Mouse (Mus musculus) stomach, postnatal 0 days (tissue): Measurements from ENCODE around the gene Cyp2c23. TPM values are rescaled to one million over a fixed set of nuclear protein-coding genes. Genes with fewer than 3 reads are reported as not detected.

Experiments
- ATAC-seq: fragments of 200-750 bp; cut with Nextera tagmentation; 2 replicates; pipeline ENCODE4 v1.8.0; 2017; ENCODE audit not compliant: low FRiP score, low TSS enrichment
- DNase-seq: peaks from one replicate; pipeline ENCODE4 v3.0.0-alpha.2; 2016; ENCODE audit warnings: low spot score
- H3K27ac ChIP-seq: fragments of 300-500 bp; sonication (generic); replicated peaks from 2 replicates; pipeline ENCODE4 v1.5.1; 2014; ENCODE audit warnings: mild to moderate bottlenecking, control low read depth
- H3K27me3 ChIP-seq: fragments of 300-500 bp; sonication (generic); 2 replicates; pipeline ENCODE4 v1.6.1; 2014; ENCODE audit warnings: low read length; ENCODE audit not compliant: control insufficient read depth, insufficient read depth
- H3K36me3 ChIP-seq: fragments of 300-500 bp; sonication (generic); 2 replicates; pipeline ENCODE4 v1.6.1; 2014; ENCODE audit warnings: low read length, mixed read lengths; ENCODE audit not compliant: control insufficient read depth, insufficient read depth
- H3K4me1 ChIP-seq: fragments of 300-500 bp; sonication (generic); replicated peaks from 2 replicates; pipeline ENCODE4 v1.6.1; 2014; ENCODE audit warnings: antibody characterized with exemption; ENCODE audit not compliant: control insufficient read depth, insufficient read depth
- H3K4me2 ChIP-seq: fragments of 300-500 bp; sonication (generic); replicated peaks from 2 replicates; pipeline ENCODE4 v1.6.1; 2014; ENCODE audit warnings: low read depth, mild to moderate bottlenecking, control low read depth, moderate library complexity
- H3K4me3 ChIP-seq: fragments of 300-500 bp; sonication (generic); 2 replicates; pipeline ENCODE4 v1.5.1; 2014; ENCODE audit warnings: low read depth, low read length, control low read depth
- H3K9ac ChIP-seq: fragments of 300-500 bp; sonication (generic); 2 replicates; pipeline ENCODE4 v1.6.1; 2014; ENCODE audit warnings: mild to moderate bottlenecking, low read length, control low read depth, mixed read lengths
- H3K9me3 ChIP-seq: fragments of 300-500 bp; sonication (generic); 2 replicates; pipeline ENCODE4 v1.6.1; 2016; ENCODE audit warnings: low read length; ENCODE audit not compliant: control insufficient read depth
- CTCF ChIP-seq: IDR thresholded peaks from 2 replicates; pipeline ENCODE4 v1.5.1; 2016; ENCODE audit warnings: antibody characterized with exemption, low read depth, mild to moderate bottlenecking, moderate library complexity
- EP300 ChIP-seq: optimal IDR thresholded peaks from 2 replicates; pipeline ENCODE3; 2016; ENCODE audit warnings: antibody characterized with exemption
- WGBS: fragments of 180-500 bp; shearing (Covaris S2); extraction: QIAGEN DNeasy Blood & Tissue Kit; methylation state at CpG from one replicate; pipeline ENCODE4 v1.1.7; 2014; 5-methylcytosine and 5-hydroxymethylcytosine counted together
- polyA plus RNA-seq: library from polyadenylated mRNA; unstranded; fragments of >200 nt; fragmentation: Nextera tagmentation; extraction: Ambion mirVana; gene quantifications from 2 replicates; pipeline ENCODE4 v1.2.1, GENCODE M21; 2015

Cyp2c23 gene
- 5.5 and 5.6 TPM in 2 replicates for polyA plus RNA-seq

DNA sequence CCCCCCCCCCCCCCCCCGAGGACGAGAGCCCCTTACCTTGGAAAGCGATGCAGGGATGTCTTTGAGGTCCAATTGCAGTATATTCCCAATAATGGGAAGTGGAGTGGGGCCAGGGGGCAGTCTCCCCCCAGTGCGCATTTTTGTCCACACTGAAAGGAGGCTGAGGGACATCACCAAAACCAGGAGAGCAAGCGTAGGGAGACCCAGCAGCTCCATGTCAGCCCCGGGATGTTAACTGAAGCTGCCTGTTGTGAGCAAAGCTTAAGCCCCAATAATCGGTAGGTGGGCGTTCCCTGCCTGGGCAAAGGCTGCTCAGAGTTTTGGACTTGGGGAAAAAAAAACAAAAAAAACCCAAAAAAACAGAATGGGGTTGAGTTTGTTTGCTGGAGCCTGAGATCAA is at the start of gene Cyp2c23:
Gene Cyp2c23 (minus strand): TSS at position 237 of the 400 bp plus-strand sequence.
- Histone ChIP-seq H3K4me1 (no peaks in the 10 kb centered on the region), H3K36me3 (no peaks in the 10 kb centered on the region), H3K9me3 (no peaks in the 10 kb centered on the region), H3K4me3 (no peak within 1 kb of the TSS), H3K9ac (no peak within 1 kb of the TSS), H3K27me3 (no peaks in the 10 kb centered on the region), H3K4me2 (no peak within 1 kb of the TSS), H3K27ac (no peak within 1 kb of the TSS)
- WGBS: 64% methylated on average over 7 of the region's 8 CpGs
- DNase-seq: no peak
- TF ChIP-seq CTCF: no peak
- TF ChIP-seq EP300: no peak
- no peak for ATAC-seq

DNA sequence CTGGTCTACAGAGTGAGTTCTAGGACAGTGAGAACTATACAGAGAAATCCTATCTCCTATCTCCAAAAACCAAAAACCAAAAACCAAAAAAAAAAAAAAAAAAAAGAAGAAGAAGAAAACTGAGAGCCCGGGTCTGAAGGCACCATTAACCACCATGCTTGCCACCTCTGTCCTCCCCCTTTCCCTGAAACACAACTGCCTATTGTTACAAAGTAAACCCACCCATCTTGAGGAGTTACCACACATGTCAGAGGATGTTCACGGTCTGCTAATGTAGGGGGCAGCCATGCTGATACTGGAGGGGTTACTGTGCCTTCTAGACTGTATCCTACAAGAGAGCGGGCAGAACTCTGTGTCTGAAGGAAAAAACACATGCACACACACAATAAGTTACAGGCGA is 48.0 kb upstream of the Cyp2c23 start:
- no peak for ATAC-seq
- Histone ChIP-seq H3K27me3 (no peaks in the 10 kb centered on the region), H3K27ac (no peak overlapping the region), H3K36me3 (peaks cover 14% of the 10 kb centered on the region), H3K4me3 (no peak overlapping the region), H3K4me1 (no peaks in the 10 kb centered on the region), H3K9me3 (no peaks in the 10 kb centered on the region), H3K4me2 (no peak overlapping the region), H3K9ac (no peak overlapping the region)
- DNase-seq: no peak
- WGBS: 91% methylated on average over 4 of the region's 4 CpGs
- TF ChIP-seq CTCF: no peak
- no peak for TF ChIP-seq EP300

DNA sequence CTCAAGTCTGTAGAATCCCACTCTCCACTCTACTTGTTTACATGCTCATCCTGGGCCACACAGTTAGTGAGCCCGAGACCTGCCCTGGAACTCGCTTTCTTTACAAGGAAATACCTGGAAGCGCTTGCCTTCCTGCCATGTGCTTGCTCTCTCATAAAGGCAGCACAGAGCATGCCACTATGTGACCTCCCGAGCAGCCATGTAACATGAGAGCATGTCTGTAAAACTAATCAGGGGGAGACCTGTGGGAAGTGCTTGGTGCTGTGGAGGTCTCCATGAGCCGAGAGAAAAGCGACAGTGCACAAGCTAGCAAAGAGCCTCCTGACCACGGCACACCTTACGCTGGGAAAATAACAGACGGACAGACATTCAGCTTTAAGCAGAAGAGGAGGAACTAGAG is 47.4 kb upstream of the Cyp2c23 start:
- Histone ChIP-seq H3K4me1 (no peaks in the 10 kb centered on the region), H3K27me3 (no peaks in the 10 kb centered on the region), H3K9ac (no peak overlapping the region), H3K27ac (no peak overlapping the region), H3K9me3 (no peaks in the 10 kb centered on the region), H3K4me3 (no peak overlapping the region), H3K4me2 (no peak overlapping the region), H3K36me3 (peaks cover 14% of the 10 kb centered on the region)
- TF ChIP-seq CTCF (no peak), EP300 (no peak)
- ATAC-seq (no peak), DNase-seq (no peak)
- WGBS: 84% methylated on average over 9 of the region's 9 CpGs

DNA sequence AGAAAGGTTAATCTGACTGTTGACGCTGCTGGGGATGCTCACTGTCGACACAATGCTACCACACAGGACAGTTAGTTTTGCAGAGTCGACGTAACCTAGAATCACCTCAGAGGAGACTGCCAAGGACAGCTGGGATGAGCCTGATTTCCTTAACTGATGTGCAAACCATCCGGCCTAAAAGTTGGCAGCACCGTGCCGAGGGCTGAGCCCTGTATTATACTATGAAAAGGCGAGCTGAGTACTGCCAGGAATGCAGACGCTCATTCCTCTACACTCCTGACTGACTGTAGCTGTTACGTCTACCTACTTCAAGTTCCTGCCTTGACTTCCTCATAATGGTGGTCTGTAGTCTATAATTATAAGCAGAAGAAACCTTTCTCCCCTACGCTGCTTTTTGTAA is 46.0 kb upstream of the Cyp2c23 start:
- H3K4me1 ChIP-seq: no peaks in the 10 kb centered on the region
- H3K27ac ChIP-seq: no peak overlapping the region
- ATAC-seq (no peak), DNase-seq (no peak)
- no peaks in the 10 kb centered on the region for H3K9me3 ChIP-seq
- H3K9ac ChIP-seq: no peak overlapping the region
- no peaks in the 10 kb centered on the region for H3K27me3 ChIP-seq
- no peak for TF ChIP-seq EP300
- no peak for TF ChIP-seq CTCF
- 84% methylated on average over 11 of the region's 11 CpGs for WGBS
- H3K4me2 ChIP-seq: no peak overlapping the region
- peaks cover 14% of the 10 kb centered on the region for H3K36me3 ChIP-seq
- no peak overlapping the region for H3K4me3 ChIP-seq

DNA sequence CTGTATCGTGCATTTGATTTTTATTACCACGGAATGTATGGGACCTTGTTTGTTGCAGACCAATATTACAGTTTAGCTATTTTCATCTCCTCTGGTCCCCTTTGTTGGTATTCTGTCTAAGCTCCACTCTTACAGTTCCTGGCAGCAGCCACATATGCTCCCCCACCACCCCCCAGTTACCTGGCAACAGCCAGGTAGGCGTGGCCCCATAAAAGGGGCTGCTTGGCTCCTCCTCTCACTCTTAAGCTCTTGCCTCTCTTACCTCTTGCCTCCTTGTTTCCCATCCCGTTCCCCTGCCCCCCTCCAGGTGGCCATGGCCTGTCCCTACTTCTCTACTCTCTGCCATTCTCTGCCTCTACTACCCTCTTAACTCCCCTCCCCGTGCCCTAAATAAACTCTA is 42.2 kb upstream of the Cyp2c23 start:
- no peak for ATAC-seq
- TF ChIP-seq EP300 (no peak), CTCF (no peak)
- H3K27me3 ChIP-seq: no peaks in the 10 kb centered on the region
- H3K4me3 ChIP-seq: no peak overlapping the region
- 0 out of 2 replicates have a peak, but pooled peaks cover 2% of the 10 kb centered on the region for H3K4me1 ChIP-seq
- H3K9me3 ChIP-seq: no peaks in the 10 kb centered on the region
- 0 out of 2 replicates have a peak overlapping the region, but pooled peaks have one; percentile 35 for H3K27ac ChIP-seq
- H3K4me2 ChIP-seq: no peak overlapping the region
- H3K36me3 ChIP-seq: 0 out of 2 replicates have a peak, but pooled peaks cover 4% of the 10 kb centered on the region
- DNase-seq: no peak
- 48% methylated on average over 5 of the region's 5 CpGs for WGBS
- H3K9ac ChIP-seq: no peak overlapping the region

DNA sequence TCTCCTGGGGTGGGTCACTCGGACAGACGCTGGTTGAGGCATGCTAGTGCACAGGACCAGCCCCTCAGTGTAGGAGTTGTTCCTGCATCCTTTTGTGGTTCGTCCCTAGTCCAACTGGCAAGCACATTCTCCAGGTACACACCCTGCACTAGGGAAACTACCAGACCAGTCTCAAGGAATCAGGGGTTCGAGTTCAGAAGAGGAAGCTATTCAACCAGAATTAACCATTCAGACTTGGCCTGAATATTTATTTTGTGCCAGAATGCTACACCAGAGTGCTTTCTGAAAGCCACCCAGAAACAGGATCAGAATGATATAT is 40.9 kb upstream of the Cyp2c23 start:
- TF ChIP-seq CTCF: no peak
- TF ChIP-seq EP300: no peak
- WGBS: 5% methylated on average over 4 of the region's 4 CpGs
- H3K27ac ChIP-seq: peak overlapping the region; percentile 84

More for the DNA sequence above, 40.9 kb upstream of the Cyp2c23 start:
- Histone ChIP-seq H3K4me3 (peak overlapping the region; percentile 81), H3K9ac (peak overlapping the region; percentile 80), H3K9me3 (no peaks in the 10 kb centered on the region), H3K36me3 (no peaks in the 10 kb centered on the region), H3K4me1 (0 out of 2 replicates have a peak, but pooled peaks cover 2% of the 10 kb centered on the region), H3K4me2 (peak overlapping the region; percentile 86), H3K27me3 (no peaks in the 10 kb centered on the region)
- DNase-seq (no peak), ATAC-seq (no peak; the same call in 1 of the 2 replicates)
